Mouse (Mus musculus) c-Kit-negative CD71-positive TER-119-positive erythroid progenitor cells, embryonic 14.5 days (primary cell): ENCODE data around the gene Cyp4a30b.
"Not testable (repeated sequence)": the region's sequence is repeated elsewhere in the genome, so short reads cannot be mapped to it uniquely, and the experiment has no call there.

Experiments used
- DNase-seq: peaks from one replicate; pipeline ENCODE4 v3.0.0-alpha.2; 2013; ENCODE audit warnings: low read depth, low spot score

Gene Cyp4a30b

GRCm38 (mm10) chr4:115452304-115452703 is at the start of gene Cyp4a30b:
Cyp4a30b (plus strand) TSS chr4:115452604.
- DNase-seq = no peak

- DNase-seq = not testable (repeated sequence)
These were observed 41.1 kb upstream of the Cyp4a30b start, which contains the start of gene Cyp4a12b for GRCm38 (mm10) chr4:115411324-115411723. Cyp4a12b (plus strand) TSS chr4:115411624.

GRCm38 (mm10) chr4:115450577-115451137 is 1.7 kb upstream of the Cyp4a30b start:
- no peak for DNase-seq

- not testable (repeated sequence) for DNase-seq
These were observed 21.2 kb downstream of the Cyp4a30b start for GRCm38 (mm10) chr4:115473585-115473984.

GRCm38 (mm10) chr4:115476051-115476450 is 23.6 kb downstream of the Cyp4a30b start:
- not testable (repeated sequence) for DNase-seq

- DNase-seq = no peak
These were observed 28.7 kb downstream of the Cyp4a30b start for GRCm38 (mm10) chr4:115481006-115481652.

- no peak for DNase-seq
These were observed 43.6 kb downstream of the Cyp4a30b start, which contains the start of gene Cyp4a14 for GRCm38 (mm10) chr4:115496001-115496400. Cyp4a14 (minus strand) TSS chr4:115496142.

- no peak for DNase-seq
These were observed 45.1 kb downstream of the Cyp4a30b start for GRCm38 (mm10) chr4:115497466-115497865.

- not testable (repeated sequence) for DNase-seq
These were observed 61.6 kb downstream of the Cyp4a30b start for GRCm38 (mm10) chr4:115513964-115514363.

- not testable (repeated sequence) for DNase-seq
These were observed 65.6 kb downstream of the Cyp4a30b start, which contains the start of gene Cyp4a10 for GRCm38 (mm10) chr4:115518000-115518399. Cyp4a10 (plus strand) TSS chr4:115518264.

GRCm38 (mm10) chr4:115519444-115519843 is 67.0 kb downstream of the Cyp4a30b start:
- DNase-seq = no peak
